Mouse (Mus musculus) heart, postnatal 0 days (tissue): ENCODE results near the gene Cyp8b1. TPM values are rescaled to one million over a fixed set of nuclear protein-coding genes. Genes with fewer than 3 reads are reported as not detected.
A peak's percentile ranks its signal among the peaks of the same experiment; 100 is the strongest.

Experiments
- ATAC-seq: fragments of 200-750 bp; cut with Nextera tagmentation; 2 replicates; pipeline ENCODE4 v1.8.0; 2017; ENCODE audit warnings: low read depth, moderate number of reproducible peaks, moderate library complexity; ENCODE audit not compliant: insufficient read depth
- DNase-seq: peaks from one replicate; pipeline ENCODE4 v3.0.0-alpha.2; 2016; ENCODE audit warnings: low spot score
- H3K27ac ChIP-seq: fragments of 300-500 bp; sonication (generic); 2 replicates; pipeline ENCODE4 v1.5.1; 2014; ENCODE audit warnings: low read depth, mild to moderate bottlenecking
- H3K27me3 ChIP-seq: fragments of 300-500 bp; sonication (generic); 2 replicates; pipeline ENCODE4 v1.6.1; 2014; ENCODE audit warnings: low read length, mixed read lengths; ENCODE audit not compliant: control insufficient read depth, insufficient read depth
- H3K36me3 ChIP-seq: fragments of 300-500 bp; sonication (generic); replicated peaks from 2 replicates; pipeline ENCODE4 v1.6.1; 2014; ENCODE audit warnings: low read length, mixed read lengths; ENCODE audit not compliant: control insufficient read depth, insufficient read depth
- H3K4me1 ChIP-seq: fragments of 300-500 bp; sonication (generic); 2 replicates; pipeline ENCODE4 v1.6.1; 2014; ENCODE audit warnings: antibody characterized with exemption; ENCODE audit not compliant: control insufficient read depth, insufficient read depth
- H3K4me2 ChIP-seq: fragments of 300-500 bp; sonication (generic); 2 replicates; pipeline ENCODE4 v1.6.1; 2014; ENCODE audit warnings: low read depth, mild to moderate bottlenecking, low read length, moderate library complexity
- H3K4me3 ChIP-seq: fragments of 300-500 bp; sonication (generic); 2 replicates; pipeline ENCODE4 v1.5.1; 2014; ENCODE audit warnings: low read depth, low read length
- H3K9ac ChIP-seq: fragments of 300-500 bp; sonication (generic); replicated peaks from 2 replicates; pipeline ENCODE4 v1.6.1; 2014; ENCODE audit warnings: low read depth, low read length, mixed read lengths
- H3K9me3 ChIP-seq: fragments of 300-500 bp; sonication (generic); replicated peaks from 2 replicates; pipeline ENCODE4 v1.6.1; 2016; ENCODE audit warnings: low read length; ENCODE audit not compliant: control insufficient read depth
- CTCF ChIP-seq: IDR thresholded peaks from 2 replicates; pipeline ENCODE4 v1.5.1; 2016; ENCODE audit warnings: antibody characterized with exemption, control low read depth, low read depth
- EP300 ChIP-seq: IDR thresholded peaks from 2 replicates; pipeline ENCODE4 v1.6.1; 2016; ENCODE audit warnings: antibody characterized with exemption, low read depth
- WGBS: fragments of 180-500 bp; shearing (Covaris S2); extraction: QIAGEN DNeasy Blood & Tissue Kit; methylation state at CpG from one replicate; pipeline ENCODE4 v1.1.7; 2014; 5-methylcytosine and 5-hydroxymethylcytosine counted together
- polyA plus RNA-seq: library from polyadenylated mRNA; unstranded; fragments of >200 nt; fragmentation: Nextera tagmentation; extraction: Ambion mirVana; gene quantifications from 2 replicates; pipeline ENCODE4 v1.2.1, GENCODE M21; 2015
- total RNA-seq: library from RNA; depleted of rRNA; stranded (reverse); fragments of >200 nt; gene quantifications from 2 replicates; pipeline ENCODE4 v1.2.3, GENCODE M21; 2014; ENCODE audit warnings: low replicate concordance

Gene Cyp8b1
- total and polyA plus RNA-seq, 2 experiments from 2014 or later: not detected

GRCm38 (mm10) chr9:121877052-121877740 lies 38.9 kb downstream of the Cyp8b1 start:
- no peaks in the 10 kb centered on the region for H3K36me3 ChIP-seq
- DNase-seq (peak; percentile 79), ATAC-seq (no peak)
- H3K9ac ChIP-seq: no peak overlapping the region
- H3K4me1 ChIP-seq: no peaks in the 10 kb centered on the region
- no peak overlapping the region for H3K27ac ChIP-seq
- no peak overlapping the region for H3K4me2 ChIP-seq
- no peak overlapping the region for H3K4me3 ChIP-seq
- H3K9me3 ChIP-seq: no peaks in the 10 kb centered on the region
- no peaks in the 10 kb centered on the region for H3K27me3 ChIP-seq
- WGBS: 8% methylated on average over 3 of the region's 3 CpGs
- TF ChIP-seq CTCF: peak; percentile 85
- no peak for TF ChIP-seq EP300

GRCm38 (mm10) chr9:121873578-121873977 lies 42.5 kb downstream of the Cyp8b1 start:
- Histone ChIP-seq H3K4me2 (no peak overlapping the region), H3K27ac (no peak overlapping the region), H3K4me1 (no peaks in the 10 kb centered on the region), H3K36me3 (no peaks in the 10 kb centered on the region), H3K9ac (no peak overlapping the region), H3K9me3 (no peaks in the 10 kb centered on the region), H3K4me3 (no peak overlapping the region), H3K27me3 (no peaks in the 10 kb centered on the region)
- ATAC-seq (no peak), DNase-seq (no peak)
- TF ChIP-seq EP300: no peak
- TF ChIP-seq CTCF: no peak

- 67% methylated on average over 2 of the region's 2 CpGs for WGBS
- Histone ChIP-seq H3K36me3 (no peaks in the 10 kb centered on the region), H3K4me3 (no peak overlapping the region), H3K9me3 (no peaks in the 10 kb centered on the region), H3K27me3 (no peaks in the 10 kb centered on the region), H3K9ac (no peak overlapping the region), H3K4me2 (no peak overlapping the region), H3K4me1 (no peaks in the 10 kb centered on the region), H3K27ac (no peak overlapping the region)
- ATAC-seq: no peak
- no peak for DNase-seq
- TF ChIP-seq EP300 (no peak), CTCF (no peak)
Observed at GRCm38 (mm10) chr9:121872062-121872683, 43.9 kb downstream of the Cyp8b1 start.

- H3K27ac ChIP-seq: no peak overlapping the region
- DNase-seq: no peak
- H3K4me1 ChIP-seq: no peaks in the 10 kb centered on the region
- H3K9ac ChIP-seq: no peak overlapping the region
- no peaks in the 10 kb centered on the region for H3K36me3 ChIP-seq
- no peak overlapping the region for H3K4me3 ChIP-seq
- no peak for ATAC-seq
- TF ChIP-seq CTCF (no peak), EP300 (no peak)
- no peak overlapping the region for H3K4me2 ChIP-seq
- H3K27me3 ChIP-seq: no peaks in the 10 kb centered on the region
- 68% methylated on average over 4 of the region's 4 CpGs for WGBS
- no peaks in the 10 kb centered on the region for H3K9me3 ChIP-seq
Observed at GRCm38 (mm10) chr9:121869973-121870515, 46.1 kb downstream of the Cyp8b1 start.

GRCm38 (mm10) chr9:121869432-121869831 lies 46.7 kb downstream of the Cyp8b1 start:
- TF ChIP-seq CTCF (no peak), EP300 (no peak)
- Histone ChIP-seq H3K4me3 (no peak overlapping the region), H3K27me3 (no peaks in the 10 kb centered on the region), H3K36me3 (no peaks in the 10 kb centered on the region), H3K4me2 (no peak overlapping the region), H3K9ac (no peak overlapping the region), H3K27ac (no peak overlapping the region), H3K9me3 (no peaks in the 10 kb centered on the region), H3K4me1 (no peaks in the 10 kb centered on the region)
- ATAC-seq (no peak), DNase-seq (no peak)
- WGBS: 87% methylated on average over 5 of the region's 5 CpGs
